Mouse (Mus musculus) bone marrow macrophage, adult 2 months (primary cell): ENCODE measurements around the gene Tarbp1.

Source experiments
- CTCF ChIP-seq: IDR thresholded peaks from 2 replicates; pipeline ENCODE4 v1.5.1; 2012; ENCODE audit warnings: low read depth, mild to moderate bottlenecking, low read length, moderate library complexity
- POLR2A ChIP-seq: IDR thresholded peaks from 2 replicates; pipeline ENCODE4 v1.6.1; 2012; ENCODE audit warnings: mild to moderate bottlenecking, low read depth, low read length, borderline replicate concordance

DNA sequence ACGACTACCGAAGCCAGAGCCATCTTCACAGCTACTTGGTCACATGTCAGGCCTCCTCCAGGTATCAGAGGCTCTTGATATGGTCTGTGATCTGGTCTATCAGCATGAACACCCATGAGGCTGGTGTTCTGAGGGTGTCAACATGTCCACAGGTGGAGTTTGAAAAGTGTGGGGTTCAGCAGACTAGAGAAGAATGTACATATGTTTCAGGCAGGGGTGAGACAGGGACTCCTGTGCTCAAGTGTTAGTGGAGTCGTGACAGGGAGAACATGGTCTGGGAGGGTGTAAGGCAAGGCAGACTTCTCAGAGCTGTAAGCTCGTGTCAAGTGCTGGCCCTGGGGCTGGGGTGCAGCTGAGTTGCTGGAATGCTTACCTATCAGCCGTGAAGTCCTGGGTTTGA, 22.1 kb upstream of the Tarbp1 start:
- TF ChIP-seq CTCF (no peak), POLR2A (no peak)
